Mouse (Mus musculus) CH12.LX (cell line): ENCODE results near the gene Plppr3.

Source experiments
- CTCF ChIP-seq, 2 experiments: IDR thresholded peaks in 1 of 2; conservative IDR thresholded peaks in 1 of 2; 2 replicates each; pipeline ENCODE4 v1.5.1; 2011 to 2012; ENCODE audit warnings: low read depth in 2 of 2, low read length in 2 of 2, improper control_type of control experiment in 1 of 2, inconsistent platforms in 1 of 2, mild to moderate bottlenecking in 1 of 2, moderate library complexity in 1 of 2
- MAFK ChIP-seq: IDR thresholded peaks from 2 replicates; pipeline ENCODE4 v1.6.1; 2011; ENCODE audit warnings: low read length, improper control_type of control experiment; ENCODE audit not compliant: insufficient replicate concordance
- MAZ ChIP-seq: IDR thresholded peaks from 2 replicates; pipeline ENCODE4 v1.6.1; 2012; ENCODE audit warnings: low read depth, mild to moderate bottlenecking, inconsistent platforms, low read length, improper control_type of control experiment, moderate library complexity
- MXI1 ChIP-seq: IDR thresholded peaks from 2 replicates; pipeline ENCODE4 v1.6.1; 2011; ENCODE audit warnings: mild to moderate bottlenecking, low read depth, low read length, improper control_type of control experiment
- NRF1 ChIP-seq: IDR thresholded peaks from 2 replicates; pipeline ENCODE4 v1.6.1; 2014; ENCODE audit warnings: low read depth, mild to moderate bottlenecking, inconsistent platforms, low read length, improper control_type of control experiment, moderate library complexity
- POLR2A ChIP-seq: IDR thresholded peaks from 2 replicates; pipeline ENCODE4 v1.6.1; 2011; ENCODE audit warnings: low read depth, mild to moderate bottlenecking, improper control_type of control experiment, low read length
- POLR2AphosphoS2 ChIP-seq: IDR thresholded peaks from 2 replicates; pipeline ENCODE4 v1.6.1; 2011; ENCODE audit warnings: low read depth, low read length, improper control_type of control experiment
- RCOR1 ChIP-seq: conservative IDR thresholded peaks from 2 replicates; pipeline ENCODE4 v1.6.1; 2012; ENCODE audit warnings: low read depth, mild to moderate bottlenecking, inconsistent platforms, low read length, improper control_type of control experiment
- SIN3A ChIP-seq: IDR thresholded peaks from 2 replicates; pipeline ENCODE4 v1.6.1; 2012; ENCODE audit warnings: low read length, improper control_type of control experiment, inconsistent platforms
- UBTF ChIP-seq: IDR thresholded peaks from 2 replicates; pipeline ENCODE4 v1.6.1; 2012; ENCODE audit warnings: low read depth, mild to moderate bottlenecking, inconsistent platforms, low read length, improper control_type of control experiment, moderate library complexity
- USF1 ChIP-seq: IDR thresholded peaks from 2 replicates; pipeline ENCODE4 v1.6.1; 2014; ENCODE audit warnings: low read depth, mild to moderate bottlenecking, inconsistent platforms, low read length, improper control_type of control experiment
- USF2 ChIP-seq: conservative IDR thresholded peaks from 2 replicates; pipeline ENCODE4 v1.6.1; 2011; ENCODE audit warnings: low read depth, low read length, improper control_type of control experiment
- ZC3H11A ChIP-seq: IDR thresholded peaks from 2 replicates; pipeline ENCODE4 v1.6.1; 2012; ENCODE audit warnings: low read depth, mild to moderate bottlenecking, inconsistent platforms, low read length, improper control_type of control experiment
- ZKSCAN1 ChIP-seq: IDR thresholded peaks from 2 replicates; pipeline ENCODE4 v1.6.1; 2012; ENCODE audit warnings: low read depth, inconsistent platforms, low read length, improper control_type of control experiment, borderline replicate concordance

DNA sequence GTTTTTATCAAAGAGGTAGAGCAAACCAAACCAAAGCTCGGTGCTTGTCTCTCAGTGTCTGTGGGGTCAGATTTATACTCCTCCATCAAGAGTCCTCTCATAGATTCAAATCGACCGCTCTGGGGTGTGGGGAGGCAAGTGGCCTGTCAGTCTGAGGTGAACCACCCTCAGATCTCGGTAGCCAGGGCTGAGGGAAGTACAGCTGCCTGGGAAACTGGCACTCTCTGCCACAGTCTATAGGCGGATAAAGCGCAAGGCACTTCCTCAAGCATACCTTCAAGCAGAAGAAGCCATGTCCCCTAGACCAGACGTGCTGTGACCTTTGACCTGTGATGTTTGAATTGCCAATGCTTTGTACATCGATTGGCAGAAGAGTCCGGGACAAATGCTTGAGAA is 41.6 kb downstream of the Plppr3 start:
- TF ChIP-seq MXI1: no peak
- TF ChIP-seq POLR2AphosphoS2: no peak
- no peak for TF ChIP-seq NRF1
- no peak for TF ChIP-seq ZKSCAN1
- no peak for TF ChIP-seq MAFK
- TF ChIP-seq RCOR1: no peak
- TF ChIP-seq USF1: no peak
- TF ChIP-seq ZC3H11A: no peak
- no peak for TF ChIP-seq POLR2A
- TF ChIP-seq CTCF (conservative IDR thresholded peaks at IDR 0.05 in 1 of 2, IDR thresholded peaks at IDR 0.05 in 1 of 2; ENCODE audit: low read depth in 2 of 2, low read length in 2 of 2): no peak
- no peak for TF ChIP-seq UBTF
- TF ChIP-seq USF2: no peak
- no peak for TF ChIP-seq SIN3A
- TF ChIP-seq MAZ: no peak
